Mouse (Mus musculus): ENCODE results near the gene Mmp24.

Mmp24 gene

DNA sequence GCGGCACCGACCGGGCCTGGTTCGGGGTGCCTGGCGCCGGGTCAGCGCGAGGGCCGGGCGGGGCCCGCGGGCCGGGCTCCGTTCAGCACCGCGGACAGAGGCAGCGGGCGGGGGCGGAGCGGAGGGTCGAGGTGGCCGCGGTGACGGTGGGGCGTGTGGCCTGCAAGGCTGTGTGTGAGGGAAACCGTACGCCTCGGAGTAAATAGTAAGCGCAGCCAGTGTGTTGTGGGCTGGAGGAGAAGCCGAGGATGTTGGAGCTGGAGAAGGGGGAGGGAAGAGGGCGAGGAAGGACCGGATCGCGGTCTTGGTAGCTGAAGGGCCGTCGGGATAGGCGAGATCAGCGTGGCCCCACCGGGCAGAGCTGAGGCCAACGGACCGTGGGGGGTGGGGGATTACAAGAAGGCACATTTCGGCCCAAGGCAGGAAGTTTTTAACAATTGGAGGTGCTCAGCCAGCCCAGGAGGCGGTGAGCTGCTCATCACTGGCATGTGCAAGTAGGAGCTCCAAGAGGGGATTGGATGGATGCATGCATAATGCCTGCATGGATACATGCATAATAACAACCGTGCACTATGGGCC lies 632 bp downstream of the Mmp24 start:
- peak; percentile 86 for DNase-seq (ENCODE audit: low read depth, low spot score)

GRCm38 (mm10) chr2:155776824-155777687 lies 1.9 kb downstream of the Mmp24 start:
- no peak for DNase-seq (ENCODE audit: low read depth, low spot score)

- no peak for DNase-seq (ENCODE audit: low read depth, low spot score)
Measured at GRCm38 (mm10) chr2:155777688-155777985, 2.5 kb downstream of the Mmp24 start.

DNA sequence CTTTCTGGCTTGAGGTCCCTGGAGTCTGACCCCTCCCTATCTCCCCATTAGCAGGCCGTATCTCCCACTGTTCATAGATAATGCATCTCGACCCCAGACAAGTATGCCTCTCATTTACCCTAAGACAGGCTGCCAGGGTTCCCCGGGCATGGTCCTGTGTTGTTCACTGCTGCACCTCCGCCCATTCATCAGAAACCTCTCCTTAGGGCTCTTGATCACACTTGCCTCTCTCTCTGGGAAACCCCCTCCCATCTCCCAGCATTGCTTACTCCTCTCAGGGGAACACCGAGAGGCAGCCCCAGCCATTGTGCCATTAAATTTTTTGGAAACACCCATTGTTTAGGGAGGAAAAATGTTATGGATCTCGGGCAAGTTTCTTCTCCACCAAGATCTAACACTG lies 2.9 kb downstream of the Mmp24 start:
- DNase-seq (ENCODE audit: low read depth, low spot score) = no peak

DNA sequence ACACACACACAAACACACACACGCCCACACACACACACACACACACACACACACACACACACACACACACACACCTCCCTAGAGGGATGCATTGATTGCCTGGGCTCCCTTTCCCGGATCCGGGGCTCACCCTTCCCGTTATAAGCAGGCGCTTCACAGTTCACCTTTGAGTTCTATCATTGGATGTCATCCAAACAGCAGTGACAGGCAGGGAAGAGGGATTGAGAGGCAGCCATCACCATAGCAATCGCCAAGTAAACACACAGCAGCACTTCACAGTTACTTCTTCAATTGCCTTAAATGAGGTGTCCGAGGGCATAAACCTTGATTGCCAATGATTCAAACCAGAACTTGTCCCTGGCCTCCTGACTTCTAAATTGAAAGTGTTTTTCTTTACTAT lies 3.9 kb downstream of the Mmp24 start:
- no peak for DNase-seq (ENCODE audit: low read depth, low spot score)

DNA sequence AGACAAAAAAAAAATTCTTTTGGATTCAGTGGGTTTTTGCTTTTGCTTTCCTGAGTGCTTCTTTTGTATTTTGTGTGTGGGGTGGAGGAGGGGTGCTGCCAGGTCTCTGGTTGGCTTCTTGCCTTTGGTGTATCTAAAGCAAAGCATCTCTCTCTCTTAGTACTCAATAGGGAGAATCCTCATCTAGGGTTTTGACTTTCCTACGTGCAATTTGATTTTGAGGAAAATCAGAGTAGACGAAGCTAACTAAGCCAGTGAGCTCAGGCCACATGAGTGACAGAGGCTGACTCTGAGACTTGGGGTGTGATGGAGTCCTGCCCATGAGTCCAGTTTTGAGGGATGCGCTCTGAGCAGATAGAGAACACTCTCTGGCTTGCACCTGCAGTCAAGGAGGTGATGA lies 4.4 kb downstream of the Mmp24 start:
- no peak for DNase-seq (ENCODE audit: low read depth, low spot score)

DNA sequence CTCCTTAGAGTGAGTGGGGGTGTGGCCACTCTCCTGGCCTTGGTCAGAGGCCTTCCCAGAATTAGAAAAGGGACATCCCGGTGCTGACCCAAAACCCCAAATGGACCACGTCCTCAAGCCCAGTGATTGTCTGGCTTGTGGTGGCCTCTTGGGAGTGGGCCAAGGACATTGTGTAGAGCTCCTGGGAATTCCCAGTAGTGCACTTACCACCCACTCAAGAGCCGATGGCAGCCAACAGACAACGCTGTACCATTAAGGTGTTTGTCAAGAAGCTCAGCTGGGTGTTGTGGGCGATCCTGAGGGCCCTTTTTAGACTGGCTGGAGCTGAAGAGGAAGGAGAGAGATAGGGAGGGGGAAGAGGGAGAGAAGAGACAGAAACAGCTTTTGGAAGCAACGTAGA lies 9.4 kb downstream of the Mmp24 start:
- DNase-seq (ENCODE audit: low read depth, low spot score) = peak; percentile 87

DNA sequence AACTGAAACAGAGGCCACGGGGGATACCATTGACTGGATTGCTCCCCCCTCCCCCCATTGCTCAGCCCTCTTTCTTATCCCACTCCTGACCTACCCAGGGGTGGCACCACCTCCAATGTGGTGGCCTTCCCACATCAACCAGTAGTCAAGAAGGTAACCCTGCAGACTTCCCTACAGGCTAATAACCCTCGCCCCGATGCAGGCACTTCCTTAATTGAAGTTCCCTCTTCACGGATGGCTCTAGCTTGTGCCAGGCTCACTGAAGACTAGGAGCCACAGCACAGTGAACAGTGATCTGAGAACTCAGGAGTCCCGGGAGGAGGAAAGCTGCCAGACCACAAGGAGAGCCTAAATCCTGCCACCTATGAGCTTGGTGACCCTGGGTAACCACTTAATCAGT lies 11.8 kb downstream of the Mmp24 start:
- no peak for DNase-seq (ENCODE audit: low read depth, low spot score)

DNA sequence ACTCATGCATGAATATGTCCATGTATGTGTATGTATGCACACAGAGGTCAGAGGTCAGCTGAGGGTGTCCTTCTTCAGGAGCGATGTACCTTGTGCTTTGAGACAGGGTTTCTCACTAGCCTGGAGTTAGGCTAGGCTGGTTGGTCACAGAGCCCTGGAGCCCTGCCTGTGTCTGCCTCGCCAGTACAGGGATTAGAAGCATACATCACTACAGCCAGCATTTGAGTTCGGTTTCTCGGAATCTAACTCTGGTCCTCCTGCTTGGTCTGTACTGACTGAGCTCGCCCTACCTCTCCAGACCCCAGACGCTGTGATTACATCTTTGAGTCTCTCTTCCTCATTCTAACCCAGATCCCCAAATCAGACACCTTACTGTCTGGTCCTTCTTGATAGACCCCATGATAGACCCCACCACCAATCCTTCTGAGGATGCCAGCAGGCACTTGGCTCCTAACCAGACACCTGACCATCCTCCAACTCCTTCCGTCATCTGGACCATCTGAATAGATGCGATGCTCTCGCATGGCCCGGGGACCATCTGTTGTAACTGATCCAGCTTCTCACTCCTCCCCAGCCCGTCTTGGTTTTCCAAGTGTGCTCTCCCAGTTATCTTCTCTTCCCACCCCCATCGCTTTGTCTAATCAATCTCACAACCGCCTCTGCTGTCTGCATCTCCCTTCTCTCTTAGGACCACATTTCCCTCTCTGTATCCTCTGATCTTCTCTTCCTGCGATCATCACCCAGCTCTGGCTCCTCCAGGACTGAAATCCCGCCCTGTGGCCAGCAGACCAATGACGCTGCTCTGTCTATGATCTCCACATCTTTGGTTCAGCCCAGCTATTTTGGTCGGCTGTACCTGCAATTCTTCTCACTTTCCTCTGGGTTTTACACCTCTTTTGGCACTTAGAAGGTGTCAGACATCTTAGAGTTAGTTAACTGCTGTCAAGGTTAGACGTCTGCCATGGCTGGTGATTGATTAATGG lies 13.1 kb downstream of the Mmp24 start:
- DNase-seq (ENCODE audit: low read depth, low spot score) = peak; percentile 72

DNA sequence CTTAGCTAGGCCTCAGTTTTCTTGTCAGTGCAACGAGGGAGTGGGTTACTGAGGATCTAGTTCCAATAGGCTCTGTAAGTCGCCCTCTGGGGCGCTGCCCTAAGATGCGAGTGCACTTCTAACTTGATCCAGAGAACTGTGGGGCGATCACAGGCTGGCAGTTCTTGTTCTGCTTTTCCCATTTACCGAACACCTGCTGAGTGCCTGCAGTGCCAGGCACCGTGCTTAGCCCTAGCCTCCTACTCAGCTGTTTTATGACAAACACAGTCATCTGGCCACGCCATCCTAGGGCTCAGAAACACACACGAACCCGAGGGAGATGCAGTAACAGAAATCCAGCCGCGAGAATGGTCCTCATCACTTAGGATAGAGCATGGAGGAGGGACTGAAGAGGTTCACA lies 17.8 kb downstream of the Mmp24 start:
- DNase-seq (ENCODE audit: low read depth, low spot score) = no peak

DNA sequence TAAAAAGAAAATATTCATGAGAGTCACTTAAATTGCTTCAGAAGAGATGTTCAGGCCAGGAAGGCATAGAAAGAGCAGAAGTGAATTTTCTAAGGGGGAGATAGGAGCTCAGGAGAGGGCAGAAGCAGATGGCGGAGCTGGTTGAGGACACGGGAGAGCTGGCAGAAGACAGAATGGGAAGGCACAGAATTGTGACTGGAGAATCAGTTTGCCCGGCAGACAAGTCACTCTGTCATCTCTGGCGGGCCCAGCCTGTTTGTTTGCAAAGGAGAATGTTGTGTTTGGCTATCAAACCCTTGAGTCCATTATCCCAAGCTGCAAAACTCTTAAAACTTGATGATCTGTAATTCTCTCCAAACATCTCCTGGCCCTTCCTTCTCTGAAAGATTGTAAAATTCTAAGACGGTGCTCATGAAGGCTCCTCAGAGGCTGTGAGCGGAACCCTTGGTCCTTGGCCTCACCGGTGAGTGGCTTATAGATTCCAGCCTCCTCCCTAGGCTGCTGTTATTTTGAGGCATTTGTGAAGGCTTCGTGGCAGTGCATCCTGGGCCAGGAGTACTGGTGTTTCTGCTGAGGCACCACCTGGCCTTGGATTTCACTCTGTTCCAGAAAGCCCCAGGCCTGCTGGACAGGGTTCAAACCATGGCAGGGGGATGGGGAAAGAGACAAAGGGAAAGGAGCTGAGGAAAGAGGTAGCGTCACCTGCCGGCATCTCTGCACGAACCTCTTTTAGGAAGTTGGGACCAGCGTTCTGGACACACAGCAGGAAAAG lies 19.7 kb downstream of the Mmp24 start:
- peak; percentile 98 for DNase-seq (ENCODE audit: low read depth, low spot score)

DNA sequence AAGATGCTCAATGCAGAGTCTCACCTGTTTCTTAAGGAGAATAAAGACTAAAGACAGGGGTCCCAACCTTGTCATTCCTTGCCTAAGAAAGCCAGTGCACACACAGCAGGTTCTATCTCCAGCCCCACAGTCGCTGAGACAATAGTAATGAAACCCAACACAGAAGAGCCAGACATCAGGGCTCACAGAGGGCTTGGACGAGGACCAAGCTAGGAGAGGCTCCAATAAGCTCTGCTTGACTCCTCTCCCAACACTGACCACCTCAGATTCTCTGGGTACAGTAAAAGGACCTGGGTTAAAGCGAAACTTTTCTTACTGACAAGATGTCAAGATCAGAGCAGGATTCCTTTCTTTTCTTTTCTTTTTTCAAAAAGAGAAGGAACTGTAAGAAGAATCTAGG lies 23.5 kb downstream of the Mmp24 start:
- peak; percentile 59 for DNase-seq (ENCODE audit: low read depth, low spot score)

GRCm38 (mm10) chr2:155802761-155803160 lies 27.6 kb downstream of the Mmp24 start:
- peak; percentile 59 for DNase-seq (ENCODE audit: low read depth, low spot score)

GRCm38 (mm10) chr2:155804053-155804452 lies 28.9 kb downstream of the Mmp24 start:
- DNase-seq (ENCODE audit: low read depth, low spot score) = no peak

DNA sequence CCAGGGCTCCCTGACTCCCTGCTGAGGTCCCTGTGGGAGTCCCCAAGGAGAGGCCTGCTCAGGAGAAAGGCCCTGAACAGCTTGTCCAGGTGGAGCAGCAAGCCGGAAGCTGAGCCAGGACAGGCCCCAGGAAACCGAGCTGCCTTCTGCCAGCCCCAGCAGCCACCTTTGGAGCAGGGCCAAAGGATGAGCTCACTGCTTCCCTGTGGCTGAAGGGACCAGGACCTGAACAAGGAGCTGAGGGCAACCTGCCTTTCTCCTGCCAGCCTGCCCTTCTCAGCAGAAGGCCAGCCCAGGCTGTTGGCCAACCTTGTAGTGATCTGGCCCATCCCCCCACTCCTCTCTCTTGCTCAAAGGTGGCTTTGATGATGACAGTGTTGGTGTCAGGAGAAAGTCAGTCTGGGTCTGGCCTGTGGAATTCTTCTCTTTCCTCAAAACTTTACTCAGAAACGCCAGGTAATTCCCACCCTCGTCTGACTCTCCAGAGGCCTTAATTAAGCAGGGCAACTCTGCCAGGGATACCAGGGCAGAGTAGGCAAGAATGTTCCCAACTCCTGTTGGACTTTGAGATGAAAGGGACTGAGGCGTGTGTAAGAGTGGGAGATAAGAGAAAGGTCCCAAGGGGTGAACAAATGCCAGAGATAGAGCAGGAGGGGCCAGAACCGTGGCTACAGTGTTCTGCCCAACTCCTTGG lies 30.2 kb downstream of the Mmp24 start:
- DNase-seq (ENCODE audit: low read depth, low spot score) = peak; percentile 99

DNA sequence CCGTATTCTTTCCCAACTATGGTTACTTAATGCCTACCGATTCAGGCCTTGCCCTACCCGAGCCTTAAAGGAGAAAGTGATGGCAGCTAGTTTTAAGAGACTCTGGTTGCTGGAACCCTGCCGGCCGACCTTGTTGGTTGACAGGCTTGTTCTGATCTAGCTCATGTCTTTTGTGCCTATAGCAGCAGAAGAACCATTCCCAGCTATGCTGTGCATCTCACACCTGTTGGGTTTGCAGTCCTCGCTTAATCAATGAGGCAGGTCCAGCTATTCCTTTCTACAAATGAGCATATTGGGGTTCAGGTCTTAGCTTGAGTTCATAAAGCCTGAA lies 30.7 kb downstream of the Mmp24 start:
- DNase-seq (ENCODE audit: low read depth, low spot score) = no peak

GRCm38 (mm10) chr2:155806548-155806947 lies 31.4 kb downstream of the Mmp24 start:
- DNase-seq (ENCODE audit: low read depth, low spot score) = peak; percentile 98

DNA sequence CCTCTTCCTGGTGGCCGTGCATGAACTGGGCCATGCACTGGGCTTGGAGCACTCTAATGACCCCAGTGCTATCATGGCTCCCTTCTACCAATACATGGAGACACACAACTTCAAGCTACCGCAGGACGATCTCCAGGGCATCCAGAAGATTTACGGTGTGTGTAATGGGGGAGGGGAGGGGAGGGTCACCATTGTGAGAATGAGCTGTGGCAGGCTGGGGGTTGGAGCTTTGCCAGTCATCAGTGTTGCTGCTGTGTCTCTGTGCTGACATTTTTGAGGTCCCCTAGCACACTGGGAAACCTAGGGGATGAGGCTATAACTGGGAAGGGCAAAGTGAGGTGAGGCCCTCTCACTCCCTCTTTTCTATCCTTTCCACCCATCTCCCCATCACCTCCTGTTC lies 32.3 kb downstream of the Mmp24 start:
- DNase-seq (ENCODE audit: low read depth, low spot score) = no peak

GRCm38 (mm10) chr2:155809620-155810019 lies 34.5 kb downstream of the Mmp24 start:
- DNase-seq (ENCODE audit: low read depth, low spot score) = no peak

GRCm38 (mm10) chr2:155811821-155812396 lies 36.8 kb downstream of the Mmp24 start:
- peak; percentile 96 for DNase-seq (ENCODE audit: low read depth, low spot score)

GRCm38 (mm10) chr2:155812637-155813036 lies 37.5 kb downstream of the Mmp24 start:
- no peak for DNase-seq (ENCODE audit: low read depth, low spot score)
